Mouse (Mus musculus): ENCODE results near the gene Ptprn2. TPM values are rescaled to one million over a fixed set of nuclear protein-coding genes. Genes with fewer than 3 reads are reported as not detected.

Ptprn2 gene
- polyA plus RNA-seq, 1 experiment from 2014 or later = 0.19 TPM

DNA sequence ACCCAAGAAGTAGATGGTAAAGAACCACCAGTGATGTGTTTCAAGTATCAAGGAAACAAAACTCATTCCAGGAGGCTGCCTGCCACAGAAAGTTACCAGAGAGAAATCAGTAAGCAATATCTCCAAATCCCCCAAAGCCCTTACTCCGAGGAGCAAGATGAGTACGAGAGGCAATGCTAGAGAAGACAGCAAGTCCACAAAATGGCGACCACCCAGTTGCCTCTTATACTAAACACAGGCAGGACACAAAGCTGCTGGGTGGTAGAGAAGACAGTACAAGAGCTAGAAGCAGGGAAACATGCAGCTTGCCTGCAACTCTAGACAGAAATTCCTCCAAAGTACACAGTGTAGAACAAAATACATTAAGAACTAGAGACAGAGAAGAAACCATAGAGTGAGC is 300.2 kb downstream of the Ptprn2 start:
- H3K36me3 ChIP-seq (ENCODE audit: control insufficient read depth, insufficient read depth, low read length) = no peaks in the 10 kb centered on the region
- no peak overlapping the region for H3K9ac ChIP-seq (ENCODE audit: low read length)
- ATAC-seq (ENCODE audit: low read depth) = no peak
- no peak overlapping the region for H3K4me3 ChIP-seq (ENCODE audit: low read length)
- no peak overlapping the region for H3K4me2 ChIP-seq (ENCODE audit: low read depth, low read length)
- H3K27ac ChIP-seq (ENCODE audit: low read length) = no peak overlapping the region
- H3K9me3 ChIP-seq (ENCODE audit: control insufficient read depth, low read length) = no peaks in the 10 kb centered on the region
- WGBS = 77% methylated on average over 3 of the region's 3 CpGs
- H3K27me3 ChIP-seq (ENCODE audit: control insufficient read depth, insufficient read depth, low read depth, low read length) = no peaks in the 10 kb centered on the region
- H3K4me1 ChIP-seq (replicated peaks; ENCODE audit: control insufficient read depth, insufficient read depth, low read length) = no peaks in the 10 kb centered on the region

GRCm38 (mm10) chr12:116788346-116788745 is 302.8 kb downstream of the Ptprn2 start:
- Histone ChIP-seq H3K27ac (ENCODE audit: low read length) (no peak overlapping the region), H3K4me1 (replicated peaks; ENCODE audit: control insufficient read depth, insufficient read depth, low read length) (no peaks in the 10 kb centered on the region), H3K4me3 (ENCODE audit: low read length) (no peak overlapping the region), H3K27me3 (ENCODE audit: control insufficient read depth, insufficient read depth, low read depth, low read length) (no peaks in the 10 kb centered on the region), H3K36me3 (ENCODE audit: control insufficient read depth, insufficient read depth, low read length) (no peaks in the 10 kb centered on the region), H3K9me3 (ENCODE audit: control insufficient read depth, low read length) (no peaks in the 10 kb centered on the region), H3K9ac (ENCODE audit: low read length) (no peak overlapping the region), H3K4me2 (ENCODE audit: low read depth, low read length) (no peak overlapping the region)
- 42% methylated on average over 3 of the region's 3 CpGs for WGBS
- 0 out of 2 replicates have a peak, but pooled peaks have one; percentile 28 for ATAC-seq (ENCODE audit: low read depth)

- no peak overlapping the region for H3K4me2 ChIP-seq (ENCODE audit: low read depth, low read length)
- no peaks in the 10 kb centered on the region for H3K4me1 ChIP-seq (replicated peaks; ENCODE audit: control insufficient read depth, insufficient read depth, low read length)
- H3K9ac ChIP-seq (ENCODE audit: low read length) = no peak overlapping the region
- 74% methylated on average over 5 of the region's 5 CpGs for WGBS
- ATAC-seq (ENCODE audit: low read depth) = no peak
- no peak overlapping the region for H3K4me3 ChIP-seq (ENCODE audit: low read length)
- no peak overlapping the region for H3K27ac ChIP-seq (ENCODE audit: low read length)
- no peaks in the 10 kb centered on the region for H3K36me3 ChIP-seq (ENCODE audit: control insufficient read depth, insufficient read depth, low read length)
- no peaks in the 10 kb centered on the region for H3K9me3 ChIP-seq (ENCODE audit: control insufficient read depth, low read length)
- H3K27me3 ChIP-seq (ENCODE audit: control insufficient read depth, insufficient read depth, low read depth, low read length) = no peaks in the 10 kb centered on the region
These were observed 317.8 kb downstream of the Ptprn2 start for GRCm38 (mm10) chr12:116803331-116803730.

GRCm38 (mm10) chr12:116804712-116805111 is 319.2 kb downstream of the Ptprn2 start:
- ATAC-seq (ENCODE audit: low read depth) = no peak
- WGBS = 54% methylated on average over 2 of the region's 2 CpGs

DNA sequence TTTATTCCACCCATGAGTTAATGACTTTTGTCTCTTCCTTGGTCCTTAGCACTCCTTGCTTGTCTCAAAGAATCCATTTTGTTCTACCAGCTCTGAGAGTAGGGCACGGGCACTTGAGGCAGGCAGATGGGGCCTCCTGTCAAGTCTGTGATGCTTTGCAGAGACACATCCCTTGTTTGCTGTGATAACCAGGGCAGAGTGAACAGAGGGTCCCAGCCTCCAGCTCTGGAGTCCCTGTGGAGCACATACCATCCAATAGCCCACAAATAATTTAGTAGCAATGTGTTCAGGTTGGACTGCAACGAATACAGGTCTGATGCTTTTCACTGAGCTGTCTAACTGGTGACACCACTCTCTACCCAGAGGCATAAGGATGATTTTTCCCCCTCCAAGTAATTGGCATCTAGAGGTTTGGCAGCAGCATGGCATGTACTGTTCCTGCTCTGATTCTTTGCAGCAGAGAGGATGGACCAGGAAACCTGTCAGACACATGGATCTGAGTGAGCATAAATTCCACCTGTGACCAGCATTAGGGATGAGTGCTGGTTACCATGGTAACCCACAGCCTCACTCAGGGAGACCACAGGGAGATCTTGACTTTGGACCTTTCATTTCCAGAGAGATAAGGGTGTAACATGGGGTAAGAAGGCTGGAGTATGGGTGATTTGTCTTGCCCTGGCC is 319.7 kb downstream of the Ptprn2 start:
- no peak for ATAC-seq (ENCODE audit: low read depth)
- Histone ChIP-seq H3K27me3 (ENCODE audit: control insufficient read depth, insufficient read depth, low read depth, low read length) (no peaks in the 10 kb centered on the region), H3K4me2 (ENCODE audit: low read depth, low read length) (no peak overlapping the region), H3K27ac (ENCODE audit: low read length) (no peak overlapping the region), H3K4me1 (replicated peaks; ENCODE audit: control insufficient read depth, insufficient read depth, low read length) (no peaks in the 10 kb centered on the region), H3K4me3 (ENCODE audit: low read length) (no peak overlapping the region), H3K36me3 (ENCODE audit: control insufficient read depth, insufficient read depth, low read length) (no peaks in the 10 kb centered on the region), H3K9ac (ENCODE audit: low read length) (no peak overlapping the region), H3K9me3 (ENCODE audit: control insufficient read depth, low read length) (no peaks in the 10 kb centered on the region)
- 47% methylated on average over 2 of the region's 2 CpGs for WGBS

More at GRCm38 (mm10) chr12:116804712-116805111, 319.2 kb downstream of the Ptprn2 start:
- Histone ChIP-seq H3K4me3 (ENCODE audit: low read length) (no peak overlapping the region), H3K9me3 (ENCODE audit: control insufficient read depth, low read length) (no peaks in the 10 kb centered on the region), H3K9ac (ENCODE audit: low read length) (no peak overlapping the region), H3K27ac (ENCODE audit: low read length) (no peak overlapping the region), H3K4me2 (ENCODE audit: low read depth, low read length) (no peak overlapping the region), H3K4me1 (replicated peaks; ENCODE audit: control insufficient read depth, insufficient read depth, low read length) (no peaks in the 10 kb centered on the region), H3K27me3 (ENCODE audit: control insufficient read depth, insufficient read depth, low read depth, low read length) (no peaks in the 10 kb centered on the region), H3K36me3 (ENCODE audit: control insufficient read depth, insufficient read depth, low read length) (no peaks in the 10 kb centered on the region)

GRCm38 (mm10) chr12:116806089-116806488 is 320.6 kb downstream of the Ptprn2 start:
- H3K4me1 ChIP-seq (replicated peaks; ENCODE audit: control insufficient read depth, insufficient read depth, low read length) = no peaks in the 10 kb centered on the region
- ATAC-seq (ENCODE audit: low read depth) = no peak
- no peak overlapping the region for H3K27ac ChIP-seq (ENCODE audit: low read length)
- WGBS = 77% methylated on average over 2 of the region's 2 CpGs
- H3K9ac ChIP-seq (ENCODE audit: low read length) = no peak overlapping the region
- H3K9me3 ChIP-seq (ENCODE audit: control insufficient read depth, low read length) = no peaks in the 10 kb centered on the region
- no peak overlapping the region for H3K4me3 ChIP-seq (ENCODE audit: low read length)
- H3K4me2 ChIP-seq (ENCODE audit: low read depth, low read length) = no peak overlapping the region
- no peaks in the 10 kb centered on the region for H3K36me3 ChIP-seq (ENCODE audit: control insufficient read depth, insufficient read depth, low read length)
- H3K27me3 ChIP-seq (ENCODE audit: control insufficient read depth, insufficient read depth, low read depth, low read length) = no peaks in the 10 kb centered on the region

- 70% methylated on average over 5 of the region's 5 CpGs for WGBS
- Histone ChIP-seq H3K9me3 (ENCODE audit: control insufficient read depth, low read length) (no peaks in the 10 kb centered on the region), H3K9ac (ENCODE audit: low read length) (no peak overlapping the region), H3K27ac (ENCODE audit: low read length) (no peak overlapping the region), H3K4me1 (replicated peaks; ENCODE audit: control insufficient read depth, insufficient read depth, low read length) (no peaks in the 10 kb centered on the region), H3K27me3 (ENCODE audit: control insufficient read depth, insufficient read depth, low read depth, low read length) (no peaks in the 10 kb centered on the region), H3K4me2 (ENCODE audit: low read depth, low read length) (no peak overlapping the region), H3K4me3 (ENCODE audit: low read length) (no peak overlapping the region), H3K36me3 (ENCODE audit: control insufficient read depth, insufficient read depth, low read length) (no peaks in the 10 kb centered on the region)
- no peak for ATAC-seq (ENCODE audit: low read depth)
These were observed 327.5 kb downstream of the Ptprn2 start for GRCm38 (mm10) chr12:116813012-116813411.

DNA sequence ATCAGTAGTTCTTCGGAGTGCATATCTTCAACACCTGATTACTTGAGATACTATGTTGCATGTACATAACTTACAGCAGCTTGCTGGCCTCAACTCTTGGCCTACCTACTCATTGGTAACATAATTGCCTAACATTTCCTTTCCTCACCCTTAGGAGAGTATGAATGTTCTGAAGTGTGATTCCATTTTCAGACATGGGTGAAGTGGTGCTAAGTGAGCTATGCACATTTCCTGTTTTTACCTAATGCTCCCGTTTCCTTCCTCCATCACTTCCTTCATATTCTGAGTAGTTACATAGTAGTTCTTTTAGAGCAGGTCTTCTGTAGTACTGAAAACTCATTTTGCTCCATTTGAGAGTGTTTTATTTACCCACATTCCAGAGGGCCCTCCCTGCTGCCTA is 334.3 kb downstream of the Ptprn2 start:
- WGBS = 51% methylated on average over 2 of the region's 2 CpGs
- H3K4me1 ChIP-seq (replicated peaks; ENCODE audit: control insufficient read depth, insufficient read depth, low read length) = no peaks in the 10 kb centered on the region
- no peak for ATAC-seq (ENCODE audit: low read depth)
- no peaks in the 10 kb centered on the region for H3K27me3 ChIP-seq (ENCODE audit: control insufficient read depth, insufficient read depth, low read depth, low read length)
- no peak overlapping the region for H3K27ac ChIP-seq (ENCODE audit: low read length)
- H3K36me3 ChIP-seq (ENCODE audit: control insufficient read depth, insufficient read depth, low read length) = no peaks in the 10 kb centered on the region
- no peak overlapping the region for H3K4me2 ChIP-seq (ENCODE audit: low read depth, low read length)
- H3K4me3 ChIP-seq (ENCODE audit: low read length) = no peak overlapping the region
- no peaks in the 10 kb centered on the region for H3K9me3 ChIP-seq (ENCODE audit: control insufficient read depth, low read length)
- H3K9ac ChIP-seq (ENCODE audit: low read length) = no peak overlapping the region

- no peak for ATAC-seq (ENCODE audit: low read depth)
- no peak overlapping the region for H3K4me2 ChIP-seq (ENCODE audit: low read depth, low read length)
- no peak overlapping the region for H3K9ac ChIP-seq (ENCODE audit: low read length)
- H3K4me1 ChIP-seq (replicated peaks; ENCODE audit: control insufficient read depth, insufficient read depth, low read length) = no peaks in the 10 kb centered on the region
- H3K27me3 ChIP-seq (ENCODE audit: control insufficient read depth, insufficient read depth, low read depth, low read length) = no peaks in the 10 kb centered on the region
- no peak overlapping the region for H3K4me3 ChIP-seq (ENCODE audit: low read length)
- H3K36me3 ChIP-seq (ENCODE audit: control insufficient read depth, insufficient read depth, low read length) = no peaks in the 10 kb centered on the region
- H3K9me3 ChIP-seq (ENCODE audit: control insufficient read depth, low read length) = no peaks in the 10 kb centered on the region
- WGBS = 86% methylated on average over 3 of the region's 3 CpGs
- no peak overlapping the region for H3K27ac ChIP-seq (ENCODE audit: low read length)
These were observed 337.8 kb downstream of the Ptprn2 start for GRCm38 (mm10) chr12:116823341-116823740.

- Histone ChIP-seq H3K27me3 (ENCODE audit: control insufficient read depth, insufficient read depth, low read depth, low read length) (no peaks in the 10 kb centered on the region), H3K4me3 (ENCODE audit: low read length) (no peak overlapping the region), H3K27ac (ENCODE audit: low read length) (no peak overlapping the region), H3K9ac (ENCODE audit: low read length) (no peak overlapping the region), H3K4me2 (ENCODE audit: low read depth, low read length) (no peak overlapping the region), H3K4me1 (replicated peaks; ENCODE audit: control insufficient read depth, insufficient read depth, low read length) (no peaks in the 10 kb centered on the region), H3K9me3 (ENCODE audit: control insufficient read depth, low read length) (no peaks in the 10 kb centered on the region), H3K36me3 (ENCODE audit: control insufficient read depth, insufficient read depth, low read length) (no peaks in the 10 kb centered on the region)
- no peak for ATAC-seq (ENCODE audit: low read depth)
- 42% methylated on average over 7 of the region's 7 CpGs for WGBS
These were observed 342.2 kb downstream of the Ptprn2 start for GRCm38 (mm10) chr12:116827748-116828147.

All from lung, embryonic 16.5 days (tissue).